Mouse (Mus musculus): ENCODE data around the gene Olfr521.
"Not testable (repeated sequence)": the region's sequence is repeated elsewhere in the genome, so short reads cannot be mapped to it uniquely, and the experiment has no call there.

Gene Olfr521

GRCm38 (mm10) chr7:99807043-99807442 lies 43.7 kb downstream of the Olfr521 start:
- DNase-seq (ENCODE audit: low spot score), result not testable (repeated sequence)

- DNase-seq (ENCODE audit: low spot score), result no peak
Observed at GRCm38 (mm10) chr7:99810814-99811213, 47.5 kb downstream of the Olfr521 start.

GRCm38 (mm10) chr7:99811661-99812060 lies 48.4 kb downstream of the Olfr521 start:
- DNase-seq (ENCODE audit: low spot score), result no peak

- DNase-seq (ENCODE audit: low spot score), result no peak
Observed at GRCm38 (mm10) chr7:99813394-99813793, 50.1 kb downstream of the Olfr521 start.

- not testable (repeated sequence) for DNase-seq (ENCODE audit: low spot score)
Observed at GRCm38 (mm10) chr7:99818181-99818725, 54.9 kb downstream of the Olfr521 start.
